Mouse (Mus musculus): ENCODE measurements at regions not wholly inside any gene's neighbourhood (a gene's known extent, or its start where the extent isn't known, plus 50 kb on each side); places are given as distances from the start of the nearest gene placed in this dataset.

DNA sequence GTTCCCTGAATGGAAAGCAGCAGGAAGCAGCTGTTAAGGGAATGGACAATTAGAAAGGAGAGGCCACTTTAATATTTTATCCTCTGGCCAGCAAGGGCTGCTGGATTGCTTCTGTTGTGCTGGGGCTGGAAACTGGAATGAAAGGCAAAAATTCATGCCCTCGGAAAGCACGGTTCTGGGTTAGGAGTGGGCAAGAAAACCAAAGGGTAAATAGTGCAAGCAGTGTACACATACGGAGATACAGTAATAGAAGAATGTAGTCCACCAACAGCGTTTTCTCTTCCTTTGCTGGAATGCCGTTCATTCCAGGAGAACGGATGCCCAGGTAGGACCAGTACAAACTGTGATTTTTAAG lies 50.8 kb upstream of the Zfr start:
- DNase-seq = no peak

DNA sequence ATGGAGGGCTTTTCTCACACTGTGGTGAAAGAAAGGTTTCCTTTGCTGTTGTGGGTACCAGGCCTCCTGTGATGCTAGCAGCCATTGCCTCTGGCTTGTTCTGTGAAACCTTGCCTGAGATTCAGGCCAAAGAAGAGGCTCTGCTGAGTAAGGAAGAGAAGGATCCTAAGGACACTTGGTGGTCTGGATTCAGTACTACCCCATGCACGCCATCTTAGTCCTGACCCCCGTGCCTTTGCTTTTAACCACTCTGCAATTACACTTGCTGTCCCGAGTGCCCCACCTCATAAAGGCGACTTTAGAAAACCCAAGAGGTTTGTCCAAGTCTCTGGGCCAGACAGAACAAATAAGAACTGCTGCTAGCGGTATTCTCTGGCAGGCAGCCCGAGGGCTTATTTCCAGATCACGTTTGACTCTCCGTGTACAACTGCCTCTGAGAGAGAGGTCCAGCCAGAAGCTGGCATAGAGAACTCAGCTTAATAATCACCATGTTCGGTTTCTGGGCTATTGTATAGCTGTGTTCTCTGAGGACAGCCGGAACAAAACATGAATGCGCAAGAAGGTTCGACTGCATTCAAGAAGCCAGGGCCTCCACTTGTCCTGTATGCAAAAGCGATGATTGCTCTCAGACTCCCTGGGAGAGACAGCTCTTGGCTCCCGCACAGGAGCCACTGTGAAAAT lies 51.3 kb upstream of the Zfr start:
- DNase-seq = peak; percentile 68

- no peak for DNase-seq
Measured at GRCm38 (mm10) chr15:12054870-12055269, 58.1 kb upstream of the Sub1 start.

DNA sequence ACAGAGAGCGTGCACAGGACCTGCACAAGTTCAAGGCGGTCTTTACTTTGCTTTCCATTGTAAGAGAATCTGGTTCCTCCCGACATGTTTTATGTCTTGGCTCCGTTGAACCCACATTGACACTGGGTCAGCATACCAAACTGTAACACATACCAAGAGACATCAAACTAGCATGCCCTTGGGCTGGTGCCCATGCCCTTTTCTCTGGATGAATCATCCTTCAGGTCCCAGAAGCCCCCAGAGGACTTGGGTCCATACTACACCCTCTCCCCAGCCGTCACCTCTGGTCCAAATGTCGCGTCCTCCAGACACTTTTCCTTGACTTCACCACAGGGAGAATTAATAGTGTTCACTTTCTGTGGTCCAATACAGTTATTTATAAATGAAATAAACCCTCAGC lies 56.8 kb upstream of the Sub1 start:
- no peak for DNase-seq

- DNase-seq = no peak
Measured at GRCm38 (mm10) chr15:12048965-12049364, 52.2 kb upstream of the Sub1 start.

- no peak for DNase-seq
Measured at GRCm38 (mm10) chr15:12048214-12048507, 51.4 kb upstream of the Sub1 start.

DNA sequence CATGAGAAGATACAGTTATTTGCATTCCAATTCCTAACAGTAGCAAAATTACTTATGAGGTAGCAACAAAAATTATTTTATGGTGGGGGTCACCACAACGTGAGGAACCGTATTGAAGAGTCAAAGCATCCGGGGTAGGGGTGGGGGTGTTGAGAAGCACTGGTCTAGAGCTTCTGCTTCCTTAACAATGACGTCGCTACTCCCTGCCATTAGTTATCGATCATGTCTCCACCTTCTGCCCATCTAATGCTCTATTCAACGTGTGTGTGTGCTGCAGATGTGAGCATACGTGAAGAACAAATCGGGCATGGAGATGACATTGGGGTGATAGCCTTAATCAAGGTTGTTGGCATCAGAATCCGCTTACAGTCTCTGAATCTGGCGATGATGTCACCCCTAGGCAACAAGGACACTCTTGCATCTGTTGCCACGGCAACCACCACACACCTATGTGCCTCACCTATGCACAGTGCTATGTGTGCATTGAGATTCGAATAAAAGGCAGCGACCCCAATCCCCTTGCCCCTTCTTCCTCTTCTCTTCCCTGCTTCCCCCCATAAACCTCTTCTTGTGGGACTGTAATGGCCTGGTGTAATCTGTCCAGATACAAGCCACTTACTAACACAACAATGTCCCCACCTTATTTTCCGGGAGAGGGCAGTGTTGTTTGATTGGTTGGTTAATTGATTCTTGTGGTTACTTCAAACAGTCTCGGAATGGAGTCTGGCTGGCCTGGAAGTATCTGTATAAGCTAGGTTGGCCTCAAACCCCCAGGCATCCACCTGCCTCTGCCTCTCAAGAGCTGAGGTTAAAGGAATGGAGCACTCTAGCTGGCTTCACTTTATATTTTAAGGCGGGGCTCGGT lies 50.8 kb upstream of the Sub1 start:
- DNase-seq = no peak

Measured in right cerebral cortex, postnatal 14 days (tissue).